Mouse (Mus musculus) frontal cortex, postnatal 10 days (tissue): ENCODE measurements around the gene Slc30a10.

Source experiments
- DNase-seq, 2 experiments: peaks; one replicate each; pipeline ENCODE4 v3.0.0; 2022; ENCODE audit warnings: low spot score in 2 of 2, mixed read lengths in 1 of 2

Gene Slc30a10

DNA sequence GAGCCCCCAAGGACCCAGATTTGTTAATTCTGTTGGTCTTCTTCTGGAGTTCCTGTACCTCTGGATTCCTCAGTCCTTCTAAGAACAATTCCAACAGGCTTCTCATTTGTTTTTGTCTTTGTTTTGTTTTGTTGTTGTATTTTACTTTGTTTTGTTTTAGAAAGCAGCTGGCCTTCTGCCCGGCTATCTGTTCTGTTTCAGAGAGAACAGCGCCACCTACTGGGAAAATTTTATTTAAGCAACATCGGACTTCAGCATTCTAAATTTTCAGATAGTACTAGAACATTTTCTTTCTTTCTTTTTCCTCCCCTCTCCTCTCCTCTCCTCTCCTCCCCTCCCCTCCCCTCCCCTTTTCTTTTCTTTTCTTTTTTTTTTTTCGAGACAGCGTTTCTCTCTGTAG is 62.9 kb downstream of the Slc30a10 start:
- no peak for DNase-seq
